Mouse (Mus musculus): ENCODE measurements around the gene Trim80.

DNA sequence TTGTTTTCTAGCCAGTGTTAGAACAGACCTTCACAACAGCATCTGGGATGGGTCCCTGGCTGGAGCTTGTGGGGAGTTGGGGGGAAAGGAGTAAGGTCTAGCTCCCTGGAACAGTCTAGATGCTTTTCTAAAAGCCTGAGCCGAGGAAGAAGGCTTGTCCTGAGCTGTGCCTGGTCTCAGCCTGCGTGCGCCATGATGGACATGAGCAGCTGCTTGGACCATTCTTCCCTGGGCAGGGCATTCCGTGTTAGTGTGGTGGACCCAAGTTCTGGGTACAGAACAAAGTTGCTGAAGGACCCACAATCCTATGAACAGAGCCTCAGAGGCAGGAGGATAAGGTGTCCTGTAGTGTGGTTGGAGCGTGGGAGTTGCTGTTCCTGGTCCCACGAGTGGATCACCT lies 9.8 kb upstream of the Trim80 start:
- no peak for TF ChIP-seq CTCF (conservative IDR thresholded peaks at IDR 0.05; ENCODE audit: insufficient read depth, insufficient read length, low read depth, low read length)
- TF ChIP-seq POLR2A (IDR thresholded peaks at IDR 0.05; ENCODE audit: low read depth, low read length), result no peak
